Mouse (Mus musculus): ENCODE measurements at regions not wholly inside any gene's neighbourhood (a gene's known extent, or its start where the extent isn't known, plus 50 kb on each side); places are given as distances from the start of the nearest gene placed in this dataset.

DNA sequence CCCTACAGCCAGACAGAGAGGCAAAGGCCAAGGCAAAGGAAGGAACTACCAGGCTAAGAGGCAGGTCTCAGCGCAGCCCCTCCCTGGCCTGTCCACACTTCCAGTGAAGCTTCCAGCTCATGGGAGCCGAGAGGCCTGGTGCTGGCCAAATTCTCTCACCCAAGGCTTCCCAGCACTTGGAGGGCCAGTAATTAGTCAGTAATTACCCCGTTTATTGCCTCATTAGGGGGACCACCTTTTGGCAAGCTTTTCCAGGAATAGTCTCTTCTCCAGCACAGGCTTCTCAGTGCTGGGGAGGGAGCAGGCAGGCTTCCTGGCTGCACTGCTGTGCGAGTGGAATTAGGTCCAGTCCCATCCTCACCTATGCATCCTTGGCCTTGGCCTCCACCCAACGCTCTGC lies 252.8 kb upstream of the Nxpe4 start:
- DNase-seq (ENCODE audit: low read depth, low spot score), result peak; percentile 40

GRCm38 (mm10) chr9:47910501-47910906 lies 251.3 kb upstream of the Nxpe4 start:
- no peak for DNase-seq (ENCODE audit: low read depth, low spot score)

- DNase-seq (ENCODE audit: low read depth, low spot score), result no peak
Measured at GRCm38 (mm10) chr9:47912823-47913222, 249.0 kb upstream of the Nxpe4 start.

DNA sequence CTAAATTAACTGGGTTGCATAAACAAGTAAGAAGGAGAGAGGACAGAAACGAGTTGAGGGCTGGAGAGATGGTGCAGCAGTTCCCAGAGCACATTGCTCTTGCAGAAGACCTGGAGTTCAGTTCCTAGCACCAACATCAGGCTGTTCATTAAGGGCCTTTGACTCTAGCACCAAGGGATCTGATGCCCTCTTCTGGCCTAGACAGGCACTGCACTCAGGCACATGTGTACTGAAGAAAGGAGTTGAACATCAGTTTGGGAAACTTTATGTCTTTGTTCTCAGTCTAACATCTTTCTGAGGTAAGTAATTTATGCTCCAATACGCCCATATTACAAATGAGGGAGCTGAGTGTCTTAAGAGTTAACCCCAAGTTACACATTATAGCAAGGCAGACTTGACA lies 226.5 kb upstream of the Nxpe4 start:
- peak; percentile 12 for DNase-seq (ENCODE audit: low read depth, low spot score)

DNA sequence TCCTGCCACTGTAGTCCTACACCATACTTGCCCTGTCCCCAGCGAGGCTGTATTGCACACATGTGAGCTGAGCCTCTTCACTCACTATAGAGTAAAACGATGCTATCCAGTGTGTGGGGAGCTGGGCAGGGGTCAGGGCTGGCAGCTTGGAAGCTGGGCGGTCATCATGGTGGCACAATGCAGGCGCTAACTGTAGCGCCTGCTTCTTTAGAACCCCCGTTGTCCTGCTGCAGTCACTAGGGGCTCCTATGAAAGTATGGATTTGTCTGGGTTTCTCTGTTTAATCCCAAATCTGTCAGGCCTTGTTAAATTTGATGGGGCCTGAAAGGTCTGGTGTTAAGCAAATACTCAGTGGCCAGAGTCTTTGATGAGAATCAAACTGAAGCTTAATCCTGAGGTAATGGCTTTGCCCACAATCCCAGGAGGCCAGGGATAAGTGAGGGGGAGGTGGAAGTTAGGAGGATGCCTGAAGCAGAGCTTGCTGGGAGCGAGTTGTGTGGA lies 225.8 kb upstream of the Nxpe4 start:
- no peak for DNase-seq (ENCODE audit: low read depth, low spot score)

GRCm38 (mm10) chr9:47938941-47939710 lies 222.7 kb upstream of the Nxpe4 start:
- DNase-seq (ENCODE audit: low read depth, low spot score), result no peak

DNA sequence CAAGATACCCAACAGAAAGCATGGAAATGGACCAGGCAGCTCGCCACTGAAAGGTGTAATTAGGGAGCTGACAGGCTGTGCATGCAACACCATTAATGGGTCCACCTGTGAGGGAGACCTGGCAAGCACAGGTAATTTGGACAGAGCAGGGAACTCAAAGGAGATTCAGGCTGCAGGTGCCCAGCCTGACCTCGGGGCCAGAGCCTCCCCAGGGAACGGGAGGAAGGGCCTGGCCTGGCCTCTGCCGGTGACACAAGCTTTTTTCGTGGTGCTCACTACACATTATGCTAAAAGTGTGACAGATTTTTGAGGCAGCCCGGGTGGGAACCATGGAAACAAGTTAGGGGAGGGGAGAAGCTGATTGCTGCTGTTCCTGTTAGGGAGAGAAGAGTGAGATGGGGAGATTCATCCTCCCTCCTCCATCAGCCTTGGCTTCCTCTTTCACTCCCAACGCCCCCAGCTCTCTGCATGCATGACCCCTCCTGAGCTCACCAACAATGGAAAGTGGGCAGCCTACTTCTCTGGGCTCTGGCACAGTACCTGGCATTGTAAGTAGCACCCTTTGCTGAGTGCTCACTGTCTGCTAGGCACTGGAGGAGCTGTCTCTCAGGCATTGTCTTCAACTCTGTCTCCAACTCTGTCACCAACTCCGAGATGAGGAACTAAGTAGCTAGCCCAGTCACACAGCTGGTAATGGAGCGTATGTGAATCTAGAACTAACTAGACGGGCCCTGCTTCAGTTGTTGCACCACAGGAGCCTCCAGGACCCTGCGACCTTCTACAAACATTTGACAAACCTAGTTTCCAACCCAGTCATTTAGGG lies 218.9 kb upstream of the Nxpe4 start:
- DNase-seq (ENCODE audit: low read depth, low spot score), result no peak

- no peak for DNase-seq (ENCODE audit: low read depth, low spot score)
Measured at GRCm38 (mm10) chr9:47946226-47946625, 215.6 kb upstream of the Nxpe4 start.

DNA sequence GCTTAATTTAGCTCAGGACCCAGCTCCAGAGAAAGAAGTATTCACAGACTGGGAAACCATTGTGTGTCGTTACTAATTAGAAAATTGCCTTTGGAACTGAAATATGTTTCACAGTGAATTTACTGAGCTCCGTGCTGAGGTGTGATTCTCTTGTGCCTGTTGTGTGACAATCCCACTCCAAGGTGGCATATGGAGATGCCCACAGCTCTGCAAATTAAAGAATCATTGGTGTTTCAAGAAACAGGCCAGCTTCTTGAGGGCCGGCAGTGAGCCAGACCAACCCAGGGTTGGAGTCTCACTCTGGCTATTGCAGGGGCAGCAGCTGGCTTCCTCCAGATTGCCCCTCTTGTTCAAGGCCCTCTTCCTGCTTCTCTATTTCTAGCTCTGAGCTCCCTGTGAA lies 203.9 kb upstream of the Nxpe4 start:
- no peak for DNase-seq (ENCODE audit: low read depth, low spot score)

- no peak for DNase-seq (ENCODE audit: low read depth, low spot score)
Measured at GRCm38 (mm10) chr9:47958861-47959260, 203.0 kb upstream of the Nxpe4 start.

DNA sequence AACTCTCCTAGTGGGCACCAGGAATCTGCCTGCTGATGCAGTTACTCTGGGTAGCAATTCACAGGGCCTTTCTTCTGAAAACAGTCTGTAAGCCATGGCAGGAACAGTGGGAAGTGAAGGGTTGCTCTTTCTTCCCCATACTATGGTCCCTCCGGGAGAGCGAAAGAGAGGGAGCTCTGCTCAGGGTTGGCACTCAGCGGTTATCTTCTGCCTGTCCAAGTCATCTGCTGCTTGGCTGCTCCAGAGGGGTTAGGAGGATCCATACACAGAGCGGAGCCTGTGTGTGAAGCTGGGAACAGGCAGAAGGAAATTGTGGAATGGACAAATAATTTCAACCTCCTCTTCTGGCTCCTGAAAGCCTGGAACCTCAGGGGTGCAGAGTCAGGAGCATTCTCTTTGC lies 200.6 kb upstream of the Nxpe4 start:
- no peak for DNase-seq (ENCODE audit: low read depth, low spot score)

- DNase-seq (ENCODE audit: low read depth, low spot score), result no peak
Measured at GRCm38 (mm10) chr9:47962161-47962560, 199.7 kb upstream of the Nxpe4 start.

DNA sequence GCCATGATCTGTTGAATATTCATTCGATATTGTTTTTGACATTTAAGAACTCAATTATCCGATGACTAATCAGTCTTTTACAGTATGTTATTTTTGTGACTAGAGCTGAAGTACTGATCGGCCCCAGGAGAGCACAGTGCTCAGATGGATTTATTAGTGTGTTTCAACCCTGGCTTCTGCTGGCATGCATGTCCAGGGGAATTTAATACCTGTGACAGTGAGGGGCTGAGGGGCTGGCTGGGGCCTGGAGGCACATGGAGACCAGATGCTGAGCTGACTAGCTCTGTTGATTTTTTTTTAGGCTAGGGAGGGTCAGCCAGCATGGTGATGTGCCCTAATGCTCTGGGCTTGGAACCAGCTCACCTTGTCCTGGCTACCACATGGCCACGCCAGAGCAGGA lies 199.2 kb upstream of the Nxpe4 start:
- peak; percentile 60 for DNase-seq (ENCODE audit: low read depth, low spot score)

DNA sequence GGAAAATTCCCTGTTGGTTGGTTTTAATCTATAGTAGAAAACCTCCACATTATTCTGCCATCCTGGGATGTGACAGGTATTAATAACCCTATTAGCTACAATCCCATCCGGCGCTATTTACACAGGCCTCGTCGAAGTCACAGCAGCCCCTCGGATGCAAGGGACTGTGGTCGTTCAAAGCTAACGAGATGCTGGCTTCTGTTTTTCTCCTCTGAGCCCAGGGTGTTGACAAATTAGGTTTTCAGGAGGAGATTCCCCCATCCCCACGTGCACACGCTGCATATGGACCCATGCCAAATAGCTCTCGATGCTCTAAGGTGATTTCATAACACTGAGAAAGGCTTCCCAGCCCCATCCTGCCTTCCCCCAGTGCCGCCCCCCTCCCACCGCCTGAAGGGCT lies 188.7 kb upstream of the Nxpe4 start:
- no peak for DNase-seq (ENCODE audit: low read depth, low spot score)

DNA sequence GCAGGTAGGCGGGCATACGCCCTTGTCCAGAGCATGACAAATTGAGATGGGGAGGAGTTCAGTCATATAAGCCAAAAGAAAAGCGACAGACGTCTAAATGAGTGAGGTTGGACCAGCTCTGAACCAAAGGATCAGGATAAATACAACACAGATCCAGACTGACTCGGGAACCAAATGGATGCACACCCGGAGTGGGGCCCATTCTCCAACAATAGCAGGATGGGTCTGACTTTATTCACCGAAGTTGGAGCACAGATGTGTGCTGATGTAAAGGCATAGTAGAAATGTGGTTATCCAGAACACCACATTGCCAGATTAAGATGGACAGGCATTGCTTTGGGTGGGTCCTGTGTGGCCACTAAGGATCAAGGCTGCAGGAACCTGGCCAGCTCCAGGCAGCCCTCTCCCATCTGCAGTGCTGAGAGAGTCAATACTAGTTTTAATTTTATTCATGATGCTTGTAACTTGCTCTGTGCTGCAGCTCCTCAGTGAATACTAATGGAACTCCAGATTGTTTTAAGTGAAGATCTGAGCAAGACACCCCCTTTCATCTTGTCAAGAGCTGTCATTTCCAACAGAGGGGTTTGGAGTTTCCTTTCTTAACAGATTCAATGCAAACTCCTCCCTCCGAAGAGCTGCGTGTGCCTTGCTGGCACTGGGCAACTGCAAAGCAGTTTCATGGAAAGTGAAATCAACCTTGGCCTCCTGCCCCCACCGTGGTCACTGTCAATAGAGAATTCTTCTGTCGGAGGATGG lies 176.3 kb upstream of the Nxpe4 start:
- no peak for DNase-seq (ENCODE audit: low read depth, low spot score)

- DNase-seq (ENCODE audit: low read depth, low spot score), result no peak
Measured at GRCm38 (mm10) chr9:47987266-47987665, 174.6 kb upstream of the Nxpe4 start.

GRCm38 (mm10) chr9:47994671-47995070 lies 167.2 kb upstream of the Nxpe4 start:
- DNase-seq (ENCODE audit: low read depth, low spot score), result no peak

GRCm38 (mm10) chr9:47999632-48000031 lies 162.2 kb upstream of the Nxpe4 start:
- DNase-seq (ENCODE audit: low read depth, low spot score), result no peak

DNA sequence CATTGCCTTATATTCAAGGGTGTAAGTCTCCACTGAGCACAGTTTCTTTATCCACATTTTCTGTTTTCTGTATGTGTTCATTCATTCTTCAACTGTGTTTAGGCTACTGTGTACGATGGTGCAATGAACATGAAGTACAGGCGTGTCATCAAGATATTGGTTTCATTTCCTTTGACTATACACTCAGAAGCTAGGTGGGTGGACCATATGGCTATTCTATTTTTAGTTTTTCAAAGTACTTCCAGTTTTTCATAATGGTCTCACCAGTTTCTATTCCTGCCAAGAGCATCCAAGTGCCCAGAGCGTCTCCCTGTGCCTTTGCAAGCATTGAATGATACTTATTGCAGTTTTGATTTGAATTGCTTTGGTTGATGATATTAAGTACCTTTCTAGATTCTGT lies 132.8 kb upstream of the Nxpe4 start:
- DNase-seq (ENCODE audit: low read depth, low spot score), result no peak

DNA sequence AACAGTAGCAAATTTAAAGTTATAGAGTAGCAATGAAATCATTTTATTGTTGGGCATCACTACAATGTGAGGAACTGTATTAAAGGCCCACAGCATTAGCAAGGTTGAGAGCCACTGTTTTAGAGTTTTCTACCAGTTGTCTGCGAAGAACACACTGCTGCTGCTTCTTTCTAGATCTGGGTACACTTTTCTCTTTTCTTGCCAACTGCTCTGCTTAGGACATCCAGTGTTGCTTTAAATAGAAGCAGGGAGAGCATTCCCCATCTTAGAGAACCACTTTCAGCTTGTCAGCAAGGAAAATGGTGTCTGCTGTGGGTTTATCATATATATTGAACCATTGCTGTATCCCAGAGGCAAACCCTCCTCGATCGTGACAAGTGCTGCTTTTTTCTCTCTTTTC lies 131.0 kb upstream of the Nxpe4 start:
- DNase-seq (ENCODE audit: low read depth, low spot score), result no peak

- DNase-seq (ENCODE audit: low read depth, low spot score), result no peak
Measured at GRCm38 (mm10) chr9:48035959-48036358, 125.9 kb upstream of the Nxpe4 start.

GRCm38 (mm10) chr9:48044826-48045225 lies 117.0 kb upstream of the Nxpe4 start:
- no peak for DNase-seq (ENCODE audit: low read depth, low spot score)

Data from forelimb bud, embryonic 11.5 days (tissue).